Mouse (Mus musculus): ENCODE data around the gene Cdc42ep1. TPM values are rescaled to one million over a fixed set of nuclear protein-coding genes. Genes with fewer than 3 reads are reported as not detected.

The Cdc42ep1 gene
- total RNA-seq, 1 experiment from 2014 or later, result 44.5 TPM

- DNase-seq, result no peak
Observed at GRCm38 (mm10) chr15:78849485-78849884, 7.1 kb downstream of the Cdc42ep1 start.

DNA sequence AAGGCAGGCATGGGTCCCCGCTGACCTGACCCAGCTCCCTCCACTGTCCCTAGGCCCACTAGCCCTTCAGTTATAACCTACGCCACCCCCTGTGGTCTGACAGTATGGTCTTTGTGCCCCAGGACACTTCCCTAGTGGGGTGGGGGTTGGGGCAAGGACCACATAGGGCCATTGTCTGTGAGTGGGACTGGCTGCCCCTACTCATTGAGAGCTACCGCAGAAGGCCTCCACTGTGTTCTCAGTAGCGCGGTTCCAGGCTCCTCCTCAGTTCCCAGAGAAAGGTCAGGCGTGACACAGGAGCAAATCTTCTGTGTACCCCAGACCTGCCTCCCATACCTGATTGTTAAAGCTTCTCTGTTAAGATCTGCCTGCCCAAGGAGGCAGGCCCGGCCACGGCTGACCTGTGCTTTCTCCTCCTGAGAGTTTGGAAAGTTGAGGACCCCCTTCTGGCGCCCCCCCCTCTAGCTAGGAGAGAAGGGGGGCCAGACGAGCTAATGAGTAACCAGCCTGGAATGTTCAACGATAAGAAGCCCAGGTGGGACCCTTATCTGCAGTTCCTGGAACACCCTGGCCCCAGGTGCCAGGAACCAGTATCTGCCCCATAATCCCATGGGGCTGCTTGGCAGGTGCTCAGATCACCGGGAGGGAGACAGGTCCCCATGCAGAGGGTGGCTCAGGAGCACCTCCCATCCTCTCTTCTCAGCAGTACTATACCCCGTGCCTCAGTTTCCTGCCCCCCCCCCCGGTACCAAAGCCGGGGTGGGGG, 7.8 kb downstream of the Cdc42ep1 start:
- DNase-seq, result no peak

DNA sequence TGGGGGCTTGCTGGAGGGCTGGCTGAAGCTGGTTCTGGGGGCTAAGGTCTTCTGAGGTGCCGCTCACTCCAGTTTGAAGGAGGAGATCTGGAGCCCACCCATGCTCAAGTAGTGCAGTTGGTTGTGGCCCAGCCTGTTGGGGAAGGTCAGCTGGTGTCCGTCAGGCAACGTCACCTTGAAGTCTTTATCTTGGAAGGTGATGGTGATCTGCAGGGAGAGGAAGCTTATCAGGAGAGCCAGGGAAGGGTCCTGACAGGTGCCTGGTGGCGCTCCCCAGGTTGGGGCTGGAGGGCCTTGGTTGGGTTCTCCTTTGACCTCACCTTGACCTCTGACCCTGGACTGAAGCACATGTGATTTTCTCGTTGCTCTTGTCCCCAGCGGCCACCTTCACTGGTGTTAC, 8.5 kb downstream of the Cdc42ep1 start:
- no peak for DNase-seq

DNA sequence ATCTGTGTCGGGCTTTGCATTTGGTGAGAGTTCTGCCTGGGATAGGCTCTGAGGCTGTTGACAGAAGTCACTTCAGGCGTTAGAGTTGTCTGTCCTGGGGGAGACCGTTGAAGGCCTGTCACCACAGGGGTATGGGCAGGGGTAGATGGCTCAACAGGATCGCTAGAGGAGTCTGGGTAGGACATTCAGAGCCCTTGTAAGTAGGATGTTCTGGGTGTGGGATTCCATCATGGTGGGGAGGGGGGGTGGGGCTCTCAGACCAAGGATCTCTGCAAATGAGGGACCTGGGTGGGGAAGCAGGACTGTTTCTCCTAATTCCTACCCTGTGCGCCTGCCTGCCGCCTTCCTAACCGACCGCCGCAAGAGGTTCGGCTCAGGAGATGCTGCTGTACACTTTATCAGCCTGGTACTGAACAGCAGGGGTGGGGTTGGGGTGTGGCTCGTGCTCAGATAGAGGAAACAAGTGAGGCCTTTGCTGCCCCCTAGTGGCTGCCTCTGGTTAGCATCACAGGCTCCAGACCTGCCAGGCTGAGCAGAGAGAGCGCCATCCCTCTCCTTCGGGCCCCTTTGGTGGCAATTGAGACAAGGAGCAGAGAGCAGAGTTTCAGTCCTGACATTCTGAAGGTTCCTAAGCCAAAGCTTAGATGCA, 9.2 kb downstream of the Cdc42ep1 start:
- DNase-seq, result peak; percentile 95

DNA sequence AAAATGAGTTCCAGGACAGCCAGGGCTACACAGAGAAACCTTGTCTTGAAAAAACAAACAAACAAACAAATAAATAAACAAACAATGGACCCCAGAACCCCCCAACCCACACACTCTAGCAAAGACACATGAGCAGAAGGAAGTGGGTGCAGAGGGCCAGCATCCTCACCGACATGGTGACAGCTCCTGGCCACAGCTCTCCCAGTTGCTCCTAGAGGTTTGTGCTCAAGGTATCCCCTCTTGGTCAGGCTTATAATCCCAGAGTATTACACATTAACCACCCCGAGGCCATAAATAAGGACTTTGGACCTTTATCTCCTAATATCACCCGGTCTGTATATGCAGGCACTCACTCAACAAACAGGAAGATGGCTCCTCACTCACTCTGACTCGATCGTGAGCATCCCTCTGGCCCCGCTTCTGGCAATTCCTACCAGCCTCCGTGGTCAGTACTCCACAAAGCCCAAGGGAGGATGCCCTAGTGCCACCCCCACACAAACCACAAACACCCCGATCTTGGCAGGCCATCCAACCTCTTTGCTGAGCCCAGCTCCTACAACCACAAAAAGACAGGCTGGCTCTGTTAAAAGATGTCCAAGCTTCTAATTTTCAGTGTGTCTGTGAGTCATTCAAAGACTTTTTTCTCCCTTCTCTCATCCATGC, 13.0 kb downstream of the Cdc42ep1 start, which contains the start of gene Lgals2:
Gene Lgals2, minus strand, starts transcription at position 227 of the 663 bp plus-strand sequence.
- DNase-seq, result no peak

- DNase-seq, result peak; percentile 79
Observed at GRCm38 (mm10) chr15:78857009-78857408, 14.6 kb downstream of the Cdc42ep1 start.

- DNase-seq, result no peak
Observed at GRCm38 (mm10) chr15:78859311-78859710, 16.9 kb downstream of the Cdc42ep1 start.

GRCm38 (mm10) chr15:78859714-78860113, 17.3 kb downstream of the Cdc42ep1 start:
- DNase-seq, result no peak

DNA sequence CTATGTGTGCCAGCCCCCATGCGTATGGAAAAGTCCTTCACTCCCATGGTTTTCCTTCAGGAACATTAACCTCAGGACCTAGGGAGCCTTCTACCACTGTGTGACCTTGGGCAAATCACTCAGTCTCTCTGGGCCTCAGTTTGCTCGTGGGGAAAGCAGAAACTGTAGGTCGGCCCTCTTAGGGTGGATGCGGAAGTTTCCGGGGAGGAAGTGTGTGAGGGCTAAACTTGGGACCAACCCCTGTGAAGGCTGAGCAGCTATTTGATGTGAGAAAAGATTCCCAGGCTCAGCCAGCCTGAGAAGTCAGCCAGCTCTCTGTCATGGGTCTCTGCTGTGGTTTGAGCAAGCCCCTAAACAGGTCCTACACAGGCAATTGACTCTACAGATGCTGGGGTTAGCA, 19.9 kb downstream of the Cdc42ep1 start:
- DNase-seq, result no peak

DNA sequence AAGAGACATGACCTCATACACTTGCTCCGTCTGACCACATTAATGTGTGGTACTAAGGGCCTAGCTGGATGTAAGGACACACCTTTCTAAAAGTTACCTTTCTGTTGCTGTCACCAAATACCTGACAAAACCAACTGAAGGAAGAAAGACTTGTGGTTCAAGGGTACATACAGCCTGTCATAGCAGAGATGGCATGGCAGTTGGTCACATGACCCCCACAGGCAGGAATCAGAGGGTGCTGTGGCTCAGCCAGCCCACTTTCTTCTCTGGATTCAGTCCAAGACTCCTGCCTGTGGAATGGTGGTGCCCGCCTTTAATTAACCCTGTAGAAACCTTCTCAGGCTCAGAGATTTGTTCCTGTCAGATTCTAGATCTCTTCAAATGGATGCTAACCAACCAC, 20.7 kb downstream of the Cdc42ep1 start:
- DNase-seq, result no peak

GRCm38 (mm10) chr15:78863852-78864253, 21.4 kb downstream of the Cdc42ep1 start:
- no peak for DNase-seq

DNA sequence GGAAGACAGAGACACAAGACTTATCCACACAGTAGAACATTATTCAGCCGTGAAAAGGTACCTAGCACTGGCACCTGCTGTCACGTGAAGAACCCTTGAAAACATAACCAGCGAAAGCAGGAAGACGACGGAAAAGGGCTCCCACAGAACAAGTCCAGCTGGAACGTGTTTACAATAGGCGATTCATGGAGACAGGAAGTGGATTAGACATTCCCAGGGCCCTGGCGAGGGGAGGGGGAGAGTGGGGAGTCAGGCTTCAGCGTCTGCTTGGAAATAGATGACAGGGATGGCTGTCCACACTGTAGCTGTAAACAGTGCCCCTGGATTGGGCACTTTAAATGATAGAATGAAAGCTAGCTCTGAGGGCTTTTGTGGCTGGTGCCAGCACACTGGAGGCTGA, 26.0 kb downstream of the Cdc42ep1 start:
- DNase-seq, result no peak

GRCm38 (mm10) chr15:78868826-78869233, 26.4 kb downstream of the Cdc42ep1 start:
- DNase-seq, result no peak

- DNase-seq, result peak; percentile 61
Observed at GRCm38 (mm10) chr15:78869775-78870174, 27.4 kb downstream of the Cdc42ep1 start.

DNA sequence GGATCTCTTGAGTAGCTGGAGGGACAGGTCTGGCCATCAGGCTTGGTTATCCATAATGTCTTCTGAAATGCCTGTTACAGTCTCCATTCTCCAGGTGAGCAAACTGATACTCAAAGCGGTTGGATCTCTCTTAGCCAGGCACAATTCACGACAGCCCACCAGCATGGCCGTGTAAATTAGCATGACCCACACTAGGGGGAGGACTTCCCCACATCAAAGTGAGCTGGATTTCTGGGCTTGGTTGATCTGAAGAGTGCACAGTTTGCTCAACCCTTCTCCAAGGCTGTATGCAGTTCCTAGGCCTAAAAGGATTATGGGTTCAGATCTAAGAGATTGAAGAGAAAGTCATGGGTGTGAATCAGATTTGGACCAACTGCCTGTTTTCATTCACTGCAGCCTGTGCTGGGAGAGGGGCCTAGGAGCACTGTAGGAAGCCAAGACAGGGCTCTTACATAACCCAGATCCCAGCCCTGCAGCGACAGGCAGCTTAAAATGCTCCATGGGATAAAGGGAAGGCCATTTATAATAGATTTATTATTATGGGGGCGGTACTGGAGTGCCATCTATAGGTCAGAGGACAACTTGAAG, 29.7 kb downstream of the Cdc42ep1 start:
- no peak for DNase-seq

DNA sequence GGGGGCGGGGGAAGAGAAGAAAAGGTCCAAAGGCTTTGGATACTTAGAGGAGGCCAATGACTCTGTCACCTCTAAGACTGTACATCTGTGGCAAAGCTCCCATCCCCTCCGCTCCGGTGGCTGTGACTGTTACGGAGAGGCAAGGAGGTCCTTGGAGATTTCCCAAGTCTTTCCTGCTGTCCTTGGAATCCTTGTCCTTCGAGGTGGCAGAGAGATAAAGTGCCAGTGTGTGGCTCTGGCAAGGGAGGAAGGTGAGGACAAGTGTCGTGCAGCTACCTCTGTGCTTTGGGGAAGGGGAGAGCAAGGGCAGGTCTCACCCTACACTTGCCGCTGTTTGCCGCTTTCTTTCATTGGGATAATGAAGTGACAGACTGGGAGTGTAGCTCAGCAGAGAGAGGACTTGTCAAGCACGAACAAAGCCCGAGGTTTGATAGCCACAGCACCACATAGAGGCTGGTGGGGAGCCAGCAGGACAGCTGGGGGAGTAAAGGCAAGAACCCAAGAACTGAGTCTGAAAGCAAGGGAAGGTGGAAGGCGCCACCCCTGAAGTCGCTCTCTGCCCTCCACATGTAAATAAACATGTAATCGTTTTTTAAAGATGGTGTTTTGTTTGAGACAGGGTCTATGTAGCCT, 31.5 kb downstream of the Cdc42ep1 start:
- peak; percentile 63 for DNase-seq

- DNase-seq, result no peak
Observed at GRCm38 (mm10) chr15:78874989-78875388, 32.6 kb downstream of the Cdc42ep1 start.

- DNase-seq, result no peak
Observed at GRCm38 (mm10) chr15:78875537-78875936, 33.1 kb downstream of the Cdc42ep1 start.

GRCm38 (mm10) chr15:78876258-78876696, 33.9 kb downstream of the Cdc42ep1 start:
- peak; percentile 92 for DNase-seq

DNA sequence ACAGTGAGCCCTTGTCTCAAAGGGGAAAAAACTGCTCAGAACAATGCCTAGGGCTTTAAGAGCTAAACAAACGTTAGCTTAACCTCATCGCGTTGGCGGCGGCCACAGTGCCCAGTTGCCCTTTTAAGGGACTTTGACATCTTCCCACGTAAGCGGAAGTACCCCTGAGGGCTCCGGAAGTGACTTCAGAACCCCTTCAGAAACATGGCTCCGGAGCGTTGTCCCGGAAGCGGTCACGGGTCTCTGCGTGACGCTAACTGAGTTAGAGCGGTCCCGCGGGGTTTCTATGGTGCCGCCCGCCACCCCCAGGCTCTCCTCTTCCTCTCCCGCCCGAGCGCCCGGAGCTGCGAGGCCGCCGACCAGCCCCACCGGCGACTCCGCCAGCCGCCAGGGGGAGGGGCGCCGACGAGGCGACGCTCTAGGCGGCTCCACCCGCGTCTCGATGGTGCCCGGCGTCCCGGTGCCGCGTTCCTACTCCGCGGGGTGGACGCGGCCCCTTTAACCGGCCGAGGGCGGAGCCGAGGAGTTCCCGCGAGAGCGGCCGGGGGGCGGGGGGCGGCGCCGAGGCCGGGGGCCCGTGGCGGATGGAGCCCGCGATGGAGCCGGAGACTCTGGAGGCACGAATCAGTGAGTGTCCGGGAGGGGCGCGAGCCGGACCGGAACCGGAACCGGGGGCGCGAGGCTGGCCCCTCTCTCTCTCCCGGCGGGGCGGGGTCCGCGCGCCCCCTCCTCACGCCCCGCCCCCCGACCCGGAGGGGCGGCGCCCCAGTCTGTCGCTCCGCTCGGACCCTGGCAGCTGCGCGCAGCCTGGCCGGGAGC, 34.8 kb downstream of the Cdc42ep1 start, which contains the start of gene Gga1:
Gene Gga1, plus strand, starts transcription at position 200 of the 819 bp plus-strand sequence.
- DNase-seq, result peak; percentile 95

- peak; percentile 46 for DNase-seq
Observed at GRCm38 (mm10) chr15:78877810-78878390, 35.5 kb downstream of the Cdc42ep1 start.

Measured in adrenal gland, postnatal 14 days (tissue).